Mouse (Mus musculus) lung, postnatal 10 days (tissue): ENCODE results near the gene Stn1.
"Not testable (repeated sequence)": the region's sequence is repeated elsewhere in the genome, so short reads cannot be mapped to it uniquely, and the experiment has no call there.

Source experiments
- DNase-seq: peaks from one replicate; pipeline ENCODE4 v3.0.0; 2021

Stn1 gene

GRCm38 (mm10) chr19:47537300-47537792, at the start of gene Stn1:
Gene Stn1, minus strand, starts transcription at chr19:47537507.
- DNase-seq = peak; percentile 53

GRCm38 (mm10) chr19:47587009-47587408, 49.7 kb upstream of the Stn1 start:
- no peak for DNase-seq

- DNase-seq = no peak
Measured at GRCm38 (mm10) chr19:47585772-47586171, 48.5 kb upstream of the Stn1 start.

GRCm38 (mm10) chr19:47579788-47580631, 42.7 kb upstream of the Stn1 start:
- peak; percentile 36 for DNase-seq

- DNase-seq = peak; percentile 88
Measured at GRCm38 (mm10) chr19:47579225-47579787, 42.0 kb upstream of the Stn1 start, which contains the start of gene Slk. Gene Slk, plus strand, starts transcription at chr19:47579678.

DNA sequence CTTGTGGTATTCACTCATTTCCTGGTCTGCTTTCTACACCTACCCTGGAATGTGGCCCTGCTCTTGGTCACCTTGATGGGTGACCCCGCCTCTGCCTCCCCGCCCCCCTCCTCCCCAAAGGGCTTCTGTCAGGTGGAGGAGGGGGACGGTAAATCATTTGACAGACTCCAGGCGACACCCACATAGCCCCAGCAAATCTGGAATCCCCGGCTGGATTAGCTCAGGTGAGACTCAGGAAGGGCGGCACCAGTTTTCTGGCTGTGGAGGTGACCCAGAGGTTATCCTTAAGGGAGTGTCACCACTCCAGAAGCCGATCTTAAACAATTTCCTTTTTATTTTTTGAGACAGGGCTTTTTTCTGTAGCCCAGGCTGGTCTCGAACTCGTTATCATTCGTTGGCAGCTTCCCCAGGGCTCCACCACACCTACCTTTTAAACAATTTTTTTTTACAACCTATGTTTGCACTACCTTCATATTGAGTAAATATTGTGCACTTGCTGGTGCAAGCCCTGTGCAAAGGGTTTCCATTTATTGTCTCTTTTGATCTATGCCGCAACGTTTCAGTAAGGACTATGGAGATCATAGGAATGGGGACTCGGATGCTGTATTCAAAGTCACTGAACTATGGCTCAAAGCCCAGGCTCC, 41.4 kb upstream of the Stn1 start:
- DNase-seq = peak; percentile 21

DNA sequence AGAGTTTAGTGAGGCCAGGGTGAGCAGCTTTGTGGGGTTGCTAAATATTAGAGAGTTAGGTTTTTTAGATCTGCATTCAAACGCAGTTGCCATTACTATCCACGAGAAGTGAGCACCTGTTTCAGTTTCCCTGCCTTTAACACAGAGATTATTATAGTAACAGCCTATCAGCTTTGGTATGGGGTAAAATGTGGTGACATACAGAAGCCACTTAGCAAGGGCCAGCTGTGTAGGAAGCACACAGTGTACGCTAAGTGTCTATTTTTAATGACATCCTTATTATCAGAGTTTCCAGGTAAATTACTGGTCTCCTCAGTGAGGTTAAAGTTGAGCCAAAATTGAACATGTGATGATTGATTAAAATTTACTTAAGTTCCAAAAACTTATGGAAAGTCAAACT, 36.4 kb upstream of the Stn1 start:
- no peak for DNase-seq

DNA sequence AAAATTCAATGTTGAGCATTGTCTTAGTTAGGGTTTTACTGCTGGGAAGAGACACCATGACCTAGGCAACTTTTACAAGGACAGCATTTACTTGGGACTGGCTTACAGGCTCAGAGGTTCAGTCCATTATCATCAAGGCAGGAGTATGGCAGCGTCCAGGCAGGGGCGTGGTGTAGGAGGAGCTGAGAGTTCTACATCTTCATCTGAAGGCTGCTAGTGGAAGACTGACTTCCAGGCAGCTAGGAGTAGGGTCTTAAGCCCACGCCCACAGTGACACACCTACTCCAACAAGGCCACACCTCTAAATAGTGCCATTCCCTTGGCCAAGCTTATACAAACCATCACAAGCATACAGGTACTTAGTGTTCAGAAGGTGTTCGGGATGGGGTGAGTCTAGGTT, 34.7 kb upstream of the Stn1 start:
- DNase-seq = not testable (repeated sequence)

DNA sequence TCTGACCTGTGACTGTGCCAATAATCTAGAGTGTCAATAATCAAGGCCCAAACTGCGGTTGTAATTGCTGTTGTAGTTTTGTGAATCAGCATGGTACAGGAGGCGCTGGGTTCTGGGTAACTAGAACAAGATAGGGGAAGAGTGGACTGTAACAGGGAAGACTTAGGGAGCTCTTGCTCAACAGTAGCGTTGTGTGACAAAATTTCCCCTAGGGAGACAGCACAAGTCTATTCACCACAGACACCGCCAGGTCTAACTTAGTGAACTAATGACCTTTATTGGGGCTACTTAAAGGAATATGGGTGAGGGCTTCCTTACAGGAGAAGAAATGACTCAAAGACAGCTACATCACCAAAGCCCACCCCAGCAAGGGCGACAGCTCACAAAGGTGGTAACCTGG, 32.7 kb upstream of the Stn1 start:
- no peak for DNase-seq

DNA sequence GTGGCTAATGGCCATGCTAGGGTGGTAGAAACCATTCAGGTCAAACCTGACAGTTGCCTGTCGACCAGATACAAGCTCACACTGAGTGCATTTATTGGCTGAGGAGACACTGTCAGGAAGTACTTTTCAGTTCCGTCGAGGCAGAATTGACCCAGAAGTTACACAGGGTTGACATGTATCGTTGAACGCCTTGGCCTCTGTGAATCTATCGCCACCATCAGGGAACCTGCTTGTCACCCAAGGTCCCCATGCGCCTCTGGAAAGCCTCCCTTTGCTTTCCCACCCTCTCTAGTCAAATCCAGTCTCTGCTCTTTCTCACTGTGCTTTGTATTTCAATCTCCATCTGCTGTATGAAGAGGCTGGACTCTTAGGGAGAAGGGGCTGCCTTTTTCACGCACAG, 28.7 kb upstream of the Stn1 start:
- DNase-seq = no peak

GRCm38 (mm10) chr19:47565031-47565654, 27.8 kb upstream of the Stn1 start:
- DNase-seq = peak; percentile 51

- DNase-seq = no peak
Measured at GRCm38 (mm10) chr19:47563715-47564114, 26.4 kb upstream of the Stn1 start.

DNA sequence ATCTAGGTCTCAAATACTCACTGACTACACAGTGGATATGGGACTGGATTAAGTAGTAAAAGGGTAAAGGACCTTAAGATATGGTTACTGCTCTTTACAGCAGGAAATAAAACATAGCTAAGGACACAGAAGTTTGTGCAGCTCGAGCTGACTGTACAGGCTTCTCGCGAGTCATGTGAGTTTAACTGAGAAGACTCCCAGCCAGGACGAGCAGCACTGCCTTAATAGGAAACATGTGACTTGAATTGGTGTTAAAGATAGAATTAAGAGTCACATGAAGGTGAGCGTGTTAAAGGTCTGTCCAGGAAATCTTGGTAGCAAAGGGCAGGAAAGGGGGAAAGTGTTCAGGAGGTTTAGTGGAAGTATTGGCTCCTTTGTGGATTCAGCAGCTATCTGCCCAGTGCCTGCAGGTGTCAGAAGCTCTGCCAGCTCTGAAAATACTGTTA, 24.7 kb upstream of the Stn1 start:
- DNase-seq = no peak

- DNase-seq = no peak
Measured at GRCm38 (mm10) chr19:47560544-47561161, 23.3 kb upstream of the Stn1 start.

- DNase-seq = peak; percentile 13
Measured at GRCm38 (mm10) chr19:47559751-47560512, 22.6 kb upstream of the Stn1 start.

DNA sequence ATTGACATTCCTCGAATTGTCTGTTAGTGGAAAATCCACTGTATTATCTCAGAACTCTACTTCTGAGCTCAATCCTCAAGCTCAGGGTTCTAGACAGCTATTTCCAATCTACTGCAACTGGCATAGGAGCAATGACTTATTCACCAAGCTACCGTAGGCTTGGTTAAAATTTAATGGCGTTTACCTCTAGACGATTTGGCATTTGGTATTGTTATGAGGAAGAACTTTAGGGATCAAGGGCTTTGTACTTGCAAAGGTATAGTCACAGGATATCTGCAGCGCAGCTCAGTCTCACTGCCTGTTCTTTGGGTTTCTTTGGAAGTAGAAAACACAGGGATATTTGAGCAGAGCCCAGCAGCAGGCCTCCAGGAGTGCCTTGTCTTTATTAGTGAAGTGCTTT, 21.8 kb upstream of the Stn1 start:
- no peak for DNase-seq

DNA sequence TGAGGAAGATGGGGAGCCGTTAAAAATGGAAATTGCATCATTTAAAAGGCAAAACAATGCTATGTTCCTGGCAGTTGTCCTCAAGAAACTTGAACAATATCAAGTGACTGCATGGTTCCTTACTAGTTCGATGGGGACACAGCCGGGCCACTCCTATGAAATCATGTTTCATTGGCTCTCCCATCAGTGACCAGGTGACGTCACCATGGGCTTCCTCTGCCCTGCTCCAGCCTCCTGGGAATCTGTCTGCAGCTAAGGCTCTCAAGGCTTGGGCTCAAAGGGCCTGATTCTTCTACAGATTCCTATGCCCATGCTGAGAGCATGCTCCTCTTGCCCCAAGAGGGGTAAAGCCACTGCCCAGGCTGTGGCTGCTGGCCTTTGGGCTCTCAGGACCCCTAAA, 12.3 kb upstream of the Stn1 start:
- DNase-seq = no peak

DNA sequence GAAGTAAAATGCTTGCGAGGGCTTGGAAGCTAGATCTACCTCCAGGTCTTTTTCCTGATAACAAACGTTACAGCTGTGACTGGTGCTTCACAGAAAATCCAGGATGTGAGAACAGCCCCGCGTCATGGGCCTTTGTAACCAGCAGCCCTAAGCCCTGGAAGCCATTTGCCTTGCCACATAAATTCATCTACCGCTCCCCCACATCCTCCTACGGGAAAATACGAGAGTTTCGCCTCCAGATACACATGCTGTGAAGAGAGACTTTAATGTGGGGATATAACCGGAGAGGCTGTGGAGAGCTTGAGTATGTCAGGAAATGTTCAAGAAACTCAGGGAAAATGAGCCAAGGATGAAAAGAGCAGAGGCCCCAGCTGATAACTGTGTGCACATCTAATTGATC, 11.9 kb upstream of the Stn1 start:
- DNase-seq = no peak

DNA sequence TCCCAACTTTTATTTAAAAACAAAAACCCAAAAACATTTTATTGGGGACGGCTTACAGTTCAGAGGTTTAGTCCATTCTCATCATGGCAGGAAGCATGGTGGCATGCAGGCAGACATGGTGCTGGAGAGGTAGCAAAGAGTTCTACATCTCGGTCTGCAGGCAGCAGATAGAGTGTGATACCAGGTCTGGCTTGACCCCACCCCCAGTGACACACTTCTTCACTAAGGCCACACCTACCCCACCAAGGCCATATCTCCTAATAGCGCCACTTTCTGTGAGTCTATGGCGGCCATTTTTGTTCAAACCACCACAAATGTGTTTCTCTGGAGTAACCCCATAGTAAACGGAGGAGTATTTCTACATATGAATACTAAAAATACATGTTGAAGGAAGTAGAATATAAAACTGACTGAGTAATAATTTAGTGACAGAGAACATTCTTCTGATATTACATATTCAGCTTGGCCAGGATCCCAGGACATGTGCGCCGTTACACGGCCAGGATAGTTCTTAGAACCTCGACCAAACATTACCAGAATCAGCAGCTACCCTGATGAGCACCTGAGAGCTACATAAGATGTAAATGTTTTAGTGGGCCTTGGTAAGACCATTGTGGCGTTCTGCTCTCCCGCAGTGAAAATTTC, 11.2 kb upstream of the Stn1 start:
- no peak for DNase-seq

GRCm38 (mm10) chr19:47545528-47545927, 8.2 kb upstream of the Stn1 start:
- DNase-seq = no peak

DNA sequence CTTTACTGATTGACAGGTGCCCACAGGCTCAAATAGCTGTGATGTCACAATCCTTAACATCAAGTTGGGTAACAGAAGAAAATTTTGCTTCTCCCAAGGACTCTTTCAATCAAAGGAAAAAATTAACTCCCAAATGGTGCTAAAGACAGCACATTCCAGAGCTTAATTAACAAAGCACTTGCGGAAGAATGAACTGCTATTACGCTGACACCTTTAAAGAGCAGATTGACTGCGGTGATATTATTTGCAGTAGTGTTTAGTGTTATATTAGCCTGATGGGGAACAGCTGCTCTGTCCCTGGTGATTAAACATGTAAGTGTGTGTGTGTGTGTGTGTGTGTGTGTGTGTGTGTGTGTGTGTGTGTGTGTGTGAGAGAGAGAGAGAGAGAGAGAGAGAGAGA, 7.7 kb upstream of the Stn1 start:
- no peak for DNase-seq

- no peak for DNase-seq
Measured at GRCm38 (mm10) chr19:47542441-47542840, 5.1 kb upstream of the Stn1 start.
